Mouse (Mus musculus): Measurements from ENCODE around the gene Asic4.

GRCm38 (mm10) chr1:75442171-75442570, 8.1 kb upstream of the Asic4 start:
- no peak for TF ChIP-seq FLI1 (IDR thresholded peaks at IDR 0.05; ENCODE audit: low read length)
- no peak for TF ChIP-seq GATA1 (IDR thresholded peaks at IDR 0.05; ENCODE audit: borderline replicate concordance, low read length)

Measured in megakaryocyte, embryonic 14.5 days (primary cell).